Mouse (Mus musculus) lung, adult 2 months (tissue): ENCODE results near the gene Gcnt7.
A peak's percentile ranks its signal among the peaks of the same experiment; 100 is the strongest.

Source experiments
- CTCF ChIP-seq: fragments of 200-500 bp; IDR thresholded peaks from 2 replicates; pipeline ENCODE4 v1.5.1; 2011; ENCODE audit warnings: mild to moderate bottlenecking, low read length, control low read depth; ENCODE audit not compliant: insufficient read depth
- POLR2A ChIP-seq: fragments of 200-500 bp; IDR thresholded peaks from 2 replicates; pipeline ENCODE4 v1.6.1; 2011; ENCODE audit warnings: low read depth, mild to moderate bottlenecking, control low read depth, low read length, borderline replicate concordance; ENCODE audit errors: extremely low read depth

DNA sequence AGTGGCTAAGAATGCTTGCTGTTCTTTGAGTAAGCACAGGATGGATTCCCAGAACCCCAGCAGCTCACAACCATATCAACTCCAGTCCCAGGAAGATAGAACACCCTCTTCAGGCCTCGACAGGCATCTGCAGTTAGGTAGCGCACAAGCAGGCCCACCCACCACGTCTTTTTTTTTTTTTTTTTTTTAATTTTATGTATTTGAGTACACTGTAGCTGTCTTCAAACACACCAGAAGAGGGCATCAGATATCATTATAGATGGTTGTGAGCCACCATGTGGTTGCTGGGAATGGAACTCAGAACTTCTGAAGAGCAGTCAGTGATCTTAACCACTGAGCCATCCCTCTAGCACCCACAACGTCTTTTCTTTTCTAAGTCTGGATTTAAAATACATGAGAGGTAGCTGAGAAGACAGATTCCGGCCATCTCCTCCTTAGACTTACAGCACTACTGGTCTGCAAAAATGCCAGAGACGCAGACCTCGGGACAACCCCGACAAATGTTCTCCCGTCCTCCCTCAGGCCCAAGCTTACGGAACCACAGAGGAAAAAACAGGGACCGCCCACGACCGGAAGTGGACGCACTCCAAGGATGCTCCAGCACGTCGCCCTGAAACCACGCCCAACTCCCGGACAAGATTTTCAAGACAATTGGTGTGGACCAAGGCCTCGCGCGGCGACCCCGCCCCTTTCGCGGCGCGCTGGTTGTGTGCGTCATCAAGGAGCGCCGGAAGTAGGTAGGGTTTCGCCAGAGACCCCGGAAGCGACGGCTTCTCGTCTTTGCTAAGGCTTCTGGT is 18.4 kb downstream of the Gcnt7 start, which contains the start of gene Rtf2:
- no peak for TF ChIP-seq CTCF
- TF ChIP-seq POLR2A, result peak; percentile 80; the same call in 1 of the 2 replicates
